Mouse (Mus musculus): ENCODE data around the gene Olfr1368. TPM values are rescaled to one million over a fixed set of nuclear protein-coding genes. Genes with fewer than 3 reads are reported as not detected.

The Olfr1368 gene
- not detected for total RNA-seq (2021)

GRCm38 (mm10) chr13:21145767-21146166, at the start of gene Olfr1368:
Gene Olfr1368, minus strand, starts transcription at chr13:21145867.
- DNase-seq (ENCODE audit: extremely low spot score in 1 of 2, low spot score in 2 of 2) = no peak
- intact Hi-C loops (cut with DNase I) = no loop called here

GRCm38 (mm10) chr13:21185521-21185920, 39.9 kb upstream of the Olfr1368 start:
- no peak for DNase-seq (ENCODE audit: extremely low spot score in 1 of 2, low spot score in 2 of 2)
- intact Hi-C loops (cut with DNase I) = no loop called here

GRCm38 (mm10) chr13:21183661-21184060, 38.0 kb upstream of the Olfr1368 start:
- no peak for DNase-seq (ENCODE audit: extremely low spot score in 1 of 2, low spot score in 2 of 2)
- intact Hi-C loops (cut with DNase I) = no loop called here

GRCm38 (mm10) chr13:21183066-21183465, 37.4 kb upstream of the Olfr1368 start:
- DNase-seq (ENCODE audit: extremely low spot score in 1 of 2, low spot score in 2 of 2) = no peak
- intact Hi-C loops (cut with DNase I) = no loop called here

GRCm38 (mm10) chr13:21181996-21182395, 36.3 kb upstream of the Olfr1368 start:
- DNase-seq (ENCODE audit: extremely low spot score in 1 of 2, low spot score in 2 of 2) = no peak
- intact Hi-C loops (cut with DNase I) = no loop called here

- intact Hi-C loops (cut with DNase I) = no loop called here
- peak in 1 of 2 experiments; percentile 79 for DNase-seq (ENCODE audit: extremely low spot score in 1 of 2, low spot score in 2 of 2)
Measured at GRCm38 (mm10) chr13:21180551-21181530, 35.2 kb upstream of the Olfr1368 start.

- intact Hi-C loops (cut with DNase I) = no loop called here
- peak; percentile 76 to 89 for DNase-seq (ENCODE audit: extremely low spot score in 1 of 2, low spot score in 2 of 2)
Measured at GRCm38 (mm10) chr13:21179724-21180550, 34.3 kb upstream of the Olfr1368 start.

- intact Hi-C loops (cut with DNase I) = no loop called here
- DNase-seq (ENCODE audit: extremely low spot score in 1 of 2, low spot score in 2 of 2) = no peak
Measured at GRCm38 (mm10) chr13:21179367-21179723, 33.7 kb upstream of the Olfr1368 start, which contains the start of gene Trim27. Gene Trim27, plus strand, starts transcription at chr13:21179445.

- intact Hi-C loops (cut with DNase I) = no loop called here
- DNase-seq (ENCODE audit: extremely low spot score in 1 of 2, low spot score in 2 of 2) = no peak
Measured at GRCm38 (mm10) chr13:21178364-21178763, 32.7 kb upstream of the Olfr1368 start.

GRCm38 (mm10) chr13:21177657-21178056, 32.0 kb upstream of the Olfr1368 start:
- intact Hi-C loops (cut with DNase I) = no loop called here
- DNase-seq (ENCODE audit: extremely low spot score in 1 of 2, low spot score in 2 of 2) = no peak

GRCm38 (mm10) chr13:21176733-21177132, 31.1 kb upstream of the Olfr1368 start:
- no peak for DNase-seq (ENCODE audit: extremely low spot score in 1 of 2, low spot score in 2 of 2)
- intact Hi-C loops (cut with DNase I) = no loop called here

GRCm38 (mm10) chr13:21173072-21173471, 27.4 kb upstream of the Olfr1368 start:
- intact Hi-C loops (cut with DNase I) = loop anchor here (2.0 to 5.0 kb wide), 2 partner anchors 104 to 154 kb away; no protein-coding TSS in a partner anchor
- peak; percentile 74 to 93 for DNase-seq (ENCODE audit: extremely low spot score in 1 of 2, low spot score in 2 of 2)

GRCm38 (mm10) chr13:21172241-21173027, 26.8 kb upstream of the Olfr1368 start:
- intact Hi-C loops (cut with DNase I) = loop anchor here (2.0 to 5.0 kb wide), 2 partner anchors 105 to 154 kb away; no protein-coding TSS in a partner anchor
- DNase-seq (ENCODE audit: extremely low spot score in 1 of 2, low spot score in 2 of 2) = peak; percentile 68 to 76

GRCm38 (mm10) chr13:21171600-21172150, 26.0 kb upstream of the Olfr1368 start:
- intact Hi-C loops (cut with DNase I) = loop anchor here (2.0 to 5.0 kb wide), 2 partner anchors 106 to 155 kb away; no protein-coding TSS in a partner anchor
- DNase-seq (ENCODE audit: extremely low spot score in 1 of 2, low spot score in 2 of 2) = peak in 1 of 2 experiments; percentile 45

GRCm38 (mm10) chr13:21171156-21171530, 25.5 kb upstream of the Olfr1368 start:
- intact Hi-C loops (cut with DNase I) = loop anchor here (5.0 kb wide), 1 partner anchor 106 kb away; no protein-coding TSS in a partner anchor

GRCm38 (mm10) chr13:21170431-21171155, 24.9 kb upstream of the Olfr1368 start:
- no peak for DNase-seq (ENCODE audit: extremely low spot score in 1 of 2, low spot score in 2 of 2)
- intact Hi-C loops (cut with DNase I) = loop anchor here (5.0 kb wide), 1 partner anchor 107 kb away; no protein-coding TSS in a partner anchor

More at GRCm38 (mm10) chr13:21171156-21171530, 25.5 kb upstream of the Olfr1368 start:
- DNase-seq (ENCODE audit: extremely low spot score in 1 of 2, low spot score in 2 of 2) = peak in 1 of 2 experiments; percentile 49

GRCm38 (mm10) chr13:21169657-21170430, 24.2 kb upstream of the Olfr1368 start:
- DNase-seq (ENCODE audit: extremely low spot score in 1 of 2, low spot score in 2 of 2) = peak; percentile 79 to 87
- intact Hi-C loops (cut with DNase I) = loop anchor here (5.0 kb wide), 1 partner anchor 107 kb away; no protein-coding TSS in a partner anchor

All from left cerebral cortex, postnatal 10 days (tissue).